Mouse (Mus musculus): ENCODE data around the gene Tamm41. TPM values are rescaled to one million over a fixed set of nuclear protein-coding genes. Genes with fewer than 3 reads are reported as not detected.

Tamm41 gene
- 10 to 100 TPM; 12.3 to 19.5 TPM for total RNA-seq (2021)
- long read RNA-seq, experiment 1, transcript Tamm41-201 (8 exons, 1,168 nt), result major isoform, 18 of 24 reads
- long read RNA-seq, experiment 1, partial matches to known transcripts, result 1 of 24 reads
- long read RNA-seq, experiment 1, other reads (novel, unspliced or antisense), result 5 of 24 reads
- long read RNA-seq, experiment 2, transcript Tamm41-201 (8 exons, 1,168 nt), result major isoform, 6 of 8 reads
- long read RNA-seq, experiment 2, partial matches to known transcripts, result 0 of 8 reads
- long read RNA-seq, experiment 2, other reads (novel, unspliced or antisense), result 2 of 8 reads

GRCm38 (mm10) chr6:115037103-115038094 lies at the start of gene Tamm41:
Gene Tamm41, minus strand, starts transcription at chr6:115037876.
- DNase-seq, result peak; percentile 92 to 95

GRCm38 (mm10) chr6:115085274-115085841 lies 47.7 kb upstream of the Tamm41 start:
- DNase-seq, result no peak

GRCm38 (mm10) chr6:115076781-115077575 lies 39.3 kb upstream of the Tamm41 start:
- DNase-seq, result no peak

GRCm38 (mm10) chr6:115072024-115072423 lies 34.3 kb upstream of the Tamm41 start:
- DNase-seq, result peak; percentile 44 to 52

- DNase-seq, result peak; percentile 39 to 59
Measured at GRCm38 (mm10) chr6:115065411-115066241, 27.9 kb upstream of the Tamm41 start.

- no peak for DNase-seq
Measured at GRCm38 (mm10) chr6:115062605-115063350, 25.1 kb upstream of the Tamm41 start.

- no peak for DNase-seq
Measured at GRCm38 (mm10) chr6:115059227-115059626, 21.6 kb upstream of the Tamm41 start.

GRCm38 (mm10) chr6:115056699-115057098 lies 19.0 kb upstream of the Tamm41 start:
- no peak for DNase-seq

- no peak for DNase-seq
Measured at GRCm38 (mm10) chr6:115055440-115055839, 17.8 kb upstream of the Tamm41 start.

- DNase-seq, result no peak
Measured at GRCm38 (mm10) chr6:115051586-115052197, 14.0 kb upstream of the Tamm41 start.

GRCm38 (mm10) chr6:115049015-115049414 lies 11.3 kb upstream of the Tamm41 start:
- DNase-seq, result peak; percentile 13 to 15

GRCm38 (mm10) chr6:115047816-115048215 lies 10.1 kb upstream of the Tamm41 start:
- no peak for DNase-seq

- DNase-seq, result no peak
Measured at GRCm38 (mm10) chr6:115046064-115046463, 8.4 kb upstream of the Tamm41 start.

- DNase-seq, result no peak
Measured at GRCm38 (mm10) chr6:115044709-115045108, 7.0 kb upstream of the Tamm41 start.

GRCm38 (mm10) chr6:115043657-115044500 lies 6.2 kb upstream of the Tamm41 start:
- DNase-seq, result no peak

- no peak for DNase-seq
Measured at GRCm38 (mm10) chr6:115042609-115043008, 4.9 kb upstream of the Tamm41 start.

- peak; percentile 3 to 29 for DNase-seq
Measured at GRCm38 (mm10) chr6:115033441-115033840, 4.2 kb downstream of the Tamm41 start.

- DNase-seq, result no peak
Measured at GRCm38 (mm10) chr6:115030098-115030497, 7.6 kb downstream of the Tamm41 start.

GRCm38 (mm10) chr6:115029248-115029647 lies 8.4 kb downstream of the Tamm41 start:
- peak in 1 of 2 experiments; percentile 9 for DNase-seq

Data from adrenal gland, postnatal 36 days (tissue).